Mouse (Mus musculus) monocyte, adult 2 months (primary cell): Measurements from ENCODE around the gene Hivep3.
A peak's percentile ranks its signal among the peaks of the same experiment; 100 is the strongest.

Experiments
- DNase-seq, 2 experiments: peaks; one replicate each; pipeline ENCODE4 v3.0.0; 2022; ENCODE audit warnings: low spot score in 2 of 2, low read depth in 1 of 2

The Hivep3 gene

DNA sequence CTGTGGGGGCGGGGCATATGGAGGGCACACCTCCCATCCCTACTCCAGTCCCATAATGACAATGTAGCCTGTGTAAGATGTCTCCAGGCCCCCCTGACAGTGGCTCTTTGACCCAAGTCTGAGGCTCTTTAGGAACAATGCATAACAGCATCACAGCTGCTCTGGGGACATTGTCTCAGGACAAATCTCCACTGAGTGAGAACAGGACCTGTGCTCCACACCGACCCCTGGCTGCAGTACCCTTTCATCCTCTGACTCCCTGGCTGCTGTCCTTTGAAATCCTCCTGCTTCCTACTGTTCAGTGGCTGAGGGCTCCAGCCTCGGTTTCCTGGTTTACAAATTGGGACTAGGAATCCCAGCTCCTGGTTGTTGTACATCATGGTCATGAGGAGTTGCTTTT lies 269.4 kb downstream of the Hivep3 start:
- DNase-seq, result no peak

DNA sequence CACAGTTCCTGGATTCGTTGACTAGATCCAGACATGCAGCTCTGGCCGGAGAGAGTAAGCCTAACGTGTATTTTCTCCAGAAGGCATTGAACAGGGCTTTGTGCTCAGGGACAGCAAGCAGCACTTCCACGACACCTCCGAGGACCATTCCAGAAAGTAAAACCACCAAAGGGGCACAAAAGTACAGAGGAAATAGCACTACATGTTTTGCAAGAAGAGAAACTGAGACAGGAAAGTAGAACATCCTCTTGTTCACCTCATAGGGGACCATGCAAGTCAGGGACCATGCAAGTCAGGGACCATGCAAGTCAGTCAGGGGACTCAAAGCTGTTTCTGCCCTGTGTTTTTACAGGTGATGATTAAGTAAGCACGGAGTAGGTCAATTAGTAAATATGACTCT lies 272.5 kb downstream of the Hivep3 start:
- DNase-seq, result no peak

DNA sequence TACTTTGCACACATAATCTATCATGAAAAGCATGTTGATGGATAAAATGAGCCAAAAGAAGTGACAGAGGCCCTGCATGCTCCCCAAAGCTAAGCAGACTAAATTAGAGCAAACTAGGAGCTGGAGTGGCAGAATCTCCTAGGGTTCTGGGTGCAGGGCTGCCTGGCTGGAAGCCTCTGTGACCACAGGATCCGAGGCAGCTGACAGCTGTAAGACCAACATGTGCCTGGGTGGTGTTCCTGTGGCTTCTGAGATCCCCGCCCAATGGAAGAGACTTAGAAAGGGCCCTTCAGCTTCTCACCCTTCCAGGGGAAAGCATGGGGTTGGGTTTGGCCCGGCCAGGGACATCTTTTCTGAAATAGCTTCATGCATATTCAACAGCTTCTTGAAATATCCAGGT lies 274.3 kb downstream of the Hivep3 start:
- DNase-seq, result no peak

DNA sequence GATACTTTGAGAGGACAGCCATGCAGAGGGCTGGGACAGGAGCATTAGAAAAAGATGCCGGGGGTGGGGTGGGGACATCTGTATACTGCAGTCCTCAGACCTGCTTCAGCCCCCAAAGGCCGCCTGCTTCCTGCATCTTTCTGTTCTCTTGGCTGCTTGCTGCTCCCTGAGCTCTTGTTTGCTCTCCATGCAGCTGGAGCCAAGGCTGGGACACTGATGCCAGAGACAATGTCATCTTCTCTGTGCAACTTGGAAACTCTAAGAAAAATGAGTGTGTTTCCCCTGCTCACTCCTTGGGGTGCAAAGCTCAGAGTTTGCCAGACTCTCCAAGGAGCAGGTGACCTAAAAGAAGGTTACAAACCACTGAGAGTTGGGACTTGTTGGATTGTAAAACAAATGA lies 275.6 kb downstream of the Hivep3 start:
- no peak for DNase-seq

DNA sequence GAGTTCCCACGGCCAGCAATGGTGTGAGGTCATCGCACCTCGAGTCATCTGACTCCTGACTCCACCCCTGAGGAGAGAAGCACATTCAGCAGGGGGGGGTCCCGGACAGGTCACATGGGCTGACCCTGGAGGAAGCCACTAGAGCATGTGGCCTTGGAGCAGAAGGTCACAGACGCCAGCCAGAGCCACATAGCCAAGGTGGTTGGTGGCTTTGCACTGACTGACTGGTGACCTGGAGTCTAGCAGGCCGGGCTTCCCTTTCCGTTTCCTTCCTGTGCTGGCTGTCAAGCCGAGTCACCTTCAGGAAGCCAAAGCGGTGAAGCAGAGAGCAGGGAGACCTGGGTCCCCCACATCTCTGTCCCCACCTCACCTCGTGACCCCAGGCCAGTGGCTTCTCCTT lies 278.2 kb downstream of the Hivep3 start:
- no peak for DNase-seq

DNA sequence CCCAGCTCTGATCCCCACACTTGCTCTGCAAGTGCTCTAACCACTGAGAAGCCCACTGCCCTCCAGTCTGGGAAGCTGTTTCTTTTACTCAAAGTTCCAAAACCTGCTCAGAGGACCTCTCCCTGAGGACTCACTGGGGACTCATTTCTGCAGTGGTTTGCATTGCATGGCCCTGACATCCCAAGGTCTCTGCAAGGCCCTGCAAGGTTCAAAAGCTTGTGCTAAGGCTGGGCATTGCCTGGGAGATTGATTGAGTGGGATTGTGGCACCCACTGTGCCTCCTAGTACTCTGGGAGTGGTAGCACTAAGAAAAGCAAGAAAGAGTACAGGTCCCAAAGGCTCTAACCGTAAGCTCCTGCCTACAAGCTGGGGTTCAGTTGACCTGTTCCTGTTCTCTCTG lies 279.3 kb downstream of the Hivep3 start:
- DNase-seq, result no peak

DNA sequence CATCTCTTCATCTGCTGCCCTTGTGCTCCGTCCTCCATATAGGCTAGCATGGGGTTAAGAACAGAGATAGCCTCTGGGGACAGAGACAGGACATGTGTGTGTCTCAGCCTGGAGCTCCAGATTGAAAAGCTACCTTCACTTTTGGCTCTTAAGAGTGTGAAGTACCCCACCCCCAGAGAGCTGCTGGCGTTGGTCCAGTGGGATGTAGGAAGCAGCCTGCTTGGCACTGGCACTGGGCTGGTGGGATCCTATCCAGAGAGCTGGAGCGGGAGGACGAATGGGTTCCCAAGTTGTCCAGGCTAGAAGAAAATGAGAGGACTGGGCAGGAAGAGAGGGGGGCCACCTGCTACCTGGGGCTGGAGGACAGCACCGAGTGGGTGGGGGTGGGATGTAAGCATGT lies 284.8 kb downstream of the Hivep3 start:
- no peak for DNase-seq

DNA sequence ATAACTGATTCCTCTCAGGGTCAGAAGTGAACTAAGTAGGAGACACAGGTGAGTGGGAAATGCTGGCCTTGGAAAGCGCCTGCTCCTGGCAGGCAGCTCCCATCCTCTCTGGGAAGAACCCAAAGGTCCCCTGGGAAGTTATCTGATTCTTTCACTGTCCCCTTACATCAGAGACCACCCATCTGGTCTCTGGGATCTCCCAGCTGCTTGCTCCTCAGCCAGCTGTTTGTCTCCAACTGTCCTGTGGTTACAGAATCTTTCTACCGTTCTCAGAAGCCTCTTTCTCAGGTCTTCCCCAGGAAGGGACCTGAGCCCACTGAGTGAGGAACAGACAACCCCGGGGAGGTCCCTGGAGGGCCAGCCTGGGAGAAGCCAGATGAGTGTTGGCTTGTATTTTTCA lies 288.8 kb downstream of the Hivep3 start:
- DNase-seq, result no peak

DNA sequence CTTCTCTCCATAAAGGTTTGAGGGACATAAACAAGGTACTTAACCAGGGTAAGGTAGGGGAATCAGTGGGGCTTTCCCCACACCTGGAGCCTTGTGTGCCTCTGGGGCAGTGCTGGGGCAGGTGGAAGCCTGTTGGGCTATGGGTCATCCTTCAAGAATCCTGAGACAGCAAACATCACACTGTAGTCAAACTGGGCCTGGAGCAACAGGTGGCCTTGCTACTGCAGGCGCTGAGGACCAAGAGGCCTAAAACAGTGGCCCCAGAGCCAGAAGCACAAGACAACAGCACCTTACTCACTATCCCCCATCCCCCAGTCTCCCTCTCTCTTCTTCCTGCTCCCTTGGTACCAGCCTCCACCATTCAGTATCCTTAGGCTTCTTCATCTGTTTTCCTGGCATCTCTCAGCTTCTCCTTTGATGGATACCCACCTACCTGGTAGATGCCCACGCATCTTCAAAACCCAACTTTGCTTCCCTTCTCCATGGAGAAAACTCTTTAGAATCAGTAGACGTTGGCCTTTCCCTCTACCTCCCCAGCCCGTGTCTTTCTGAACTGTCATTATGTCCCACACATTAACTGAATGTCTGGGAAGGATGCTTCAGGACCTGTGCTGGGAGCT lies 289.7 kb downstream of the Hivep3 start:
- no peak for DNase-seq

DNA sequence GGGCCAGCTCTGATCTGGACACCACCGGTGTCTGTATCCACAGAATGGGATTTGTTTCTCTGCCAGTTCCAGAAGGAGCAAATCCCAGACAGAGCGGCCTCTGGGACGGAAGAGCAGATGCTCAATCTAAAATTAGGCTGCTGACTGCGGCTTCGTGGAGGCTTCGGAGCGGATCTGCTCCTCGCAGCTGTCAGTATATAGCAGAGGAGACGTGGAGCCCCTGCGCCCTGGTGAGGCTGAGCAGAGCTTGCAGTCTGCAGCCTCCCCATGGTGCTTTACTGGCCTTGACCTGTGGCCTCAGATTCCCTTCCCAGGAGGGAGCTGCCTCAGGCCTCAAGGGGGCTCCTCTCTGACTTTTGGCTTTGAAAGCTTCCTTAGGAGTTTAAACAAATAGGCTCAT lies 290.5 kb downstream of the Hivep3 start:
- DNase-seq, result no peak

DNA sequence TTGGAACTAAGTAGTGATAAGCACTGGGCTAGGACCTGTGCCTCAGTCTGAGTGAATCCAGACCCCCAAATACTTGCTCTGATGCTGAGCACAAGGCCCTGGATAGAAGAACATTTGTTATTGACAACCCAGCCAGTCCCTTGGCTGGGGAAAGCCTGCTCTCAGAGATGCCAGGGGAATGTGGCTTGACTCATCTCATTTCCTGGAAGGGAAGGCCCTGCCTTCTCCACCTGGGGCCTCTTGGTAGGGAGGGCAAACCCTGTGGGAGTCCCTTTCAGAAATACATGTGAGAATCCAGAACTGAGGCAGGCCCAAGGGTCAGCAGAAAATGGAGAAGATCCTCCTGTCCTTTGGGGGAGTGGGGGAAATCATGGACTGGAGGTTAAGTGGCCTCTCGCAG lies 294.1 kb downstream of the Hivep3 start:
- no peak for DNase-seq

DNA sequence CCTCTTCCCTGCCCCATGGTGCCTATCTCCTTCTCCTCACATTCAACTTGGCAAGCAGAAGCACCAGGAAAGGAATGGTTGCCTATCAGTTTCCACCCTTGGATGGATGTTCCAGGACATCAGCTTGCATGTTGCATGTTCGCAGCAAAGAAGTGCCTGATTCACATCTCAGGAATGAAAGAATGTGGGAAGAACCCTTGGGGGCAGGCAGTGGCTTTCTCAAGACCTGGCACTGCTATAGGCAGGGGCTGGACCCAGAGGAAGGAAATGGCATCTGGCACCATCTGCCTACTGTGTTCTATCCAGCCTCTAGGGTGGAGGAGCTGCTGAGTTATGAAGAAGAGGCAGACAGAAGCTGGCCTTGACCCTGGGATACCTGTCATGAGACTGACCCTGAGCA lies 296.4 kb downstream of the Hivep3 start:
- no peak for DNase-seq

DNA sequence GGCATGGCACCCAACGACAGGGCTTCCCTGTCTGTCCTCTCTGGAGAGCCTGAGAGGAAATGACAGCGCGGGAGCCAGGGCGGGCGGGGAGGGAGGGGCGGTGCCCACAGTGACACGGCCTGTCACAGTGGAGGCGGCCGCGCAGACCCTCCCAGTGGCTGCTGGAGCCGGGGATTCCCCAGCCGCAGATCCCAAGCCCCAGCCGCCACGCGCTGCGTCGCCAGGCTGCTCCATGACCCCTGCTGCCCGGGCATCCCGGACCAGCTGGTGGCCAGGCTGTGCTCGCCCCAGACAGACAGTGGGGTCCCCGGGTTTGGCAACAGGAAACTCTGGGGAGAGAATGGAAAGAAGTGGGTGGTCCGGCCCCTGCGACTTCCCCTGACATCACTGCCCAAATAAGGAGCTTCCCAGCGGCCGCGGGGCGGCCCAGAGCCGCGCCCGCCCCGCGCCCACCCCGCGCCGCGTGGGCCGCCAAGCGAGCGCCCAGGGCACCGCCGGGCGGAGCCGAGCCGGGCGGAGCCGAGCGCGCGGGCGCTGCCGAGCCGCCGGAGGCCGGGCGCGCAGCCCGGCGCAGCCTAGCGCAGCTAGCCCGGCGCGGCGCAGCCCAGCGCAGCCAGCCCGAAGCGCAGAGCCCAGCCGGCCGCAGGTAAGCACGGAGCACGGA lies 298.9 kb downstream of the Hivep3 start:
- DNase-seq, result peak; percentile 22 to 63

DNA sequence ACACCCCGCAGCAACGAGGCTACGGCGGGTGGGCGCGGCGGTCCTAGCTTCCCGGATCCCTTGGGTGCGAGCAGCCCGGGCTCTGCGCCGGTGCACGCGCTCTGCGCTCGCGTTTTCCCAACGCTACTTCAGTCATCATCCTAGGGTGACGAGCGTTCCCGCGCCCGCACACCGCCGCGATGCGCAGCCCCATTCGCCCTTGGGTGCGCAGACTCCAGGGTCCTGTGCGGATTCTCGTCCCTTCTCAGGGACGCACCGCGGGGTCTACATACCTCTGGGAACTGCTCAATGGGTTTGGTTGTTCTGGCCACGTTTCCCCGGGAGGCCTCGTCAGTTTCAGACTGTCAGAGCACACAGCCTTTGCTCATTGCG lies 299.4 kb downstream of the Hivep3 start:
- DNase-seq, result no peak

DNA sequence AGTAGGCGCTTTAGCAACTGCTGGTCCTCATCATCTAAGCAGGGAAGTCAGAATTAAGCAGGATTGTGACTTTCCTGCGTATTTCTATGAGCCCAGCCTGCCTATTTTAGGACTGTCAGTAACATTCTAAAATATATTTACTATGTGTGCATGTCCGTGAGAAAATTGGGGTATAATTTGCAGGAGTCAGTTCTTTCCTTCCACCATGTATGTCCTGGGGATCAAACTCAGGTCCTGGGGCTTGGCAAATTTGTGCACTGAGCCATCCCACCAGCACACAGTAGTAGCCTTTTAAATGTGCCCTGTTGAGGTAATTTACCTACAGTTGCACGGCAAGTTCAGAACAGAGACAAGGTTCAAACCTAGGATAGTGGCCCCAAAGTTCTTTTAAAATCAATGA lies 302.7 kb downstream of the Hivep3 start:
- no peak for DNase-seq

DNA sequence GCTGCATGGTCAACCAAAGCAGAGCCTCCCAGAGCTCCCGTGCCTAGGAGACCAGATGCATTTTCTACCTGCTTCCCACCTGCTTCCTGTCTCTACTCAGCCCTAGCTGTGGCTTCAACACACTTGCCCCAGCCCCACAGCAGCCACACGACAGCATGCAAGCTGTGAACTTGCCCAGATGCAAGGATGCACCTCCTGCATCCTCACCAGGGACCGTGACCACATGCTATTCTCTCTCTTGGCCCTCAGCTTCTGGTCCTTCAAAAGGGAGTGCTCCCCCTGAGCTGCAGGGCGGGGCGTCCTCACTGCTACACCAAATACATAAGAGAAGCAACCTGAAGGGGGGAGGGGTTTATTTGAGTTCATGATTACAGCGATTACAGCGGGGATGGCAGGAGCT lies 303.4 kb downstream of the Hivep3 start:
- DNase-seq, result no peak

DNA sequence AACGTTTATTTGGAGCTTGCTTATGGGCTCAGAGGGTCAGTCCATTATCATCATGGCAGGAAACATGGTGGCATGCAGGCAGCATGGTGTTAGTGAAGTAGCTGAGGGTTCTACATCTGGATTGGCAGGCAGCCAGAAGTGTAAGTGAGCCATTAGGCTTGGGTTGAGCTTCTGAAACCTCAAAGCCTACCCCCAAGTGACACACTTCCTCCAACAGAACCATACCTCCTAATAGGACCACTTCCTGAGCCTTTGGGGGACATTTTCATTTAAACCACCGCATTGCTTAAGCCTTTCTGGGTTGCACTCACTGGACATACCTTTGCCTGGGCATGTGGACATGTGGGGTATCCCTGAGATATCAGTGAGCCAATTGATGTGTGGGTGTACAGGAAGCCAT lies 307.9 kb downstream of the Hivep3 start:
- DNase-seq, result no peak

DNA sequence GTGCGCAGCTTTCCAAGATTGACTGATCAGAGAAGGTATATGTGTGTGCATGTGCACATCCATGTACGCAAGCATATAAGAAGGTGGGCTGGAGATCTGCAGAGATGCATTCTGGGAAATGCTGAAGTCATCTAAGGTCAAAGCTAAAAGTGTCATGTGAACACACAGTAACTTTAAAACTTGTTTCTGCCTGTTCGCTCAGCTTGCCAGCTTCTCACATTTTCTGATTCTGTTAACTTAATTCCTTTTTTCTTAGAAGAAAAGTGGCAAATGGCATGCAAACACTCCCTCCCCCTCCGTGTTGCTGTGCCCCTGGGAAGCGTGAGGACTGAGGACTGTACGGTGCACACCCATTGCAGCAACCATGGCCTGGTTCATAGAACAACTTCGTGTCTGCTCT lies 308.9 kb downstream of the Hivep3 start:
- DNase-seq, result no peak

DNA sequence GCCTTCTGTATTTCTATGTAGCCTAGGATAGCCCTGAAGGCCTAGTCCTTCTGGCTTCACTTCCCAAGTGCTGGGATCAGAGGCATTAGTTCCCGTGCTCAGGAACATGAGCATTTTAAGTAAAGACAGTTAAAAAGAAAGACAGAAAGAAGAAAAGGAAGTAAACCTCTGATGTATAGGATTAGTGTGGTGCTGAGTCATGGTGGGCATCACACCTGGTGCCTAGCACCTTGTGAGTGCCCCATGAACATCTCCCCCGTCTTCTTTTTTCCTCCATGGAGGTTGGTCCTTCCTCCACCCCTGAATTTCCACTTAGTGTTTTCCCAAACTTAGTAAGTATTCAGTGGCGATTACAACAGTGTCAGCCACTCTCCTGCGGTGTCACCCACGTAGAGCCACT lies 311.0 kb downstream of the Hivep3 start:
- no peak for DNase-seq

DNA sequence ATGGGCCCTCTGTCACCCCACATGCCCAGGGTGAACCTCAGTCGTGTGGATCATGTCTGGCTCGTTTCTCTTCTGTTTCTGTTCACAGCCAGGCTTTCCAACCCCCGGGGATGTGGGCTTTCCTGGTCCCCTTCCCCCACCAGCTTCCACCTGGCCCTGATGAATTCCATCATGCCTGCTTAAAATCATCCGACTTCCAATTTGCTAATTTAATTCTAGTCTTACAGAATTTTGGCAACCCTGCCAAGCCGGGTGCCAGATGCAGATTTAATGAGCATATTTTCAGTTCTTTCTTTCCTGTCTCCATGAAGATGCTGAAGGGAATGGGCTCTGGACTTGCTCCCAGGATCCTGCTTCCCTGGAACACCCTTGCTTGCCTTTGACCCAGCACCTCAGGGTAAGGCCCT lies 311.6 kb downstream of the Hivep3 start:
- DNase-seq, result no peak

DNA sequence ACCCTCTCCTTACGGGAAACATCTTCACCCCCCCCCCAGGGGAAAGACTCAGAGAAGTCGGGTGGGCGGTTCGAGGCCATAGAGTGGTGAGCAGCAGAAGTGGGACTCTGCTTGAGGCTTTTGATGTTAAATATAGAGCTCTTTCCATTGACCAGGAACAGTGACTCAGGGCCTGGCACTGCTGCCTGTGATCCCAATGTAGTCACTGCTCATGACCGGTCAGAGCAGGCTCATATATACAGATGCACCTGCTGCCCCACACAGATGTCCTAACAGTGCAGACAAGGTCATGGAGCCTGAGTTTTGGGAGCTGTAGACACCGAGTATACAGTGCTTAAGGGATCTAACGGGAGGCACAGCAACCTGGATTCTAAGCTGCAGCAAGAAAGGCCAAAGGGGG lies 312.3 kb downstream of the Hivep3 start:
- DNase-seq, result no peak

DNA sequence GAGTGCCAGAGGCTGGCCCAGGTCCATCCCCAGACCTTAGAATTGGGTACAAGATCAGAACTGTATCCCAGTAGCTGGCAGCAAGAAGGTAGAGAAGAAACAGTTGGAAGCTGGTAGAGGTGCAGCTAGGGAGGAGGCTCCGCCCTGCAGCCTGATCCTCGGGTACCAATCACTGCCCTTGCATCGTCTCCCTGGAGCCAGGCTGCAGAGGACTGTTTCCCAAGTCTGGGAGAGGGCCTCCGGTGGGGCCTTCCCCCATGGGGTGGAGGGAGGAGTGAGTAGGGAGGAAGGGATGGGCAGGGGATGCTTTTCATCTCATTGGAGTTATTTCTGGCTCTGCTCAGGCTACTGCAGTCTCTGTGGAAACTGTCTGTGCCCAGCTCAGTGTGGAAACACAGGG lies 313.5 kb downstream of the Hivep3 start:
- no peak for DNase-seq

DNA sequence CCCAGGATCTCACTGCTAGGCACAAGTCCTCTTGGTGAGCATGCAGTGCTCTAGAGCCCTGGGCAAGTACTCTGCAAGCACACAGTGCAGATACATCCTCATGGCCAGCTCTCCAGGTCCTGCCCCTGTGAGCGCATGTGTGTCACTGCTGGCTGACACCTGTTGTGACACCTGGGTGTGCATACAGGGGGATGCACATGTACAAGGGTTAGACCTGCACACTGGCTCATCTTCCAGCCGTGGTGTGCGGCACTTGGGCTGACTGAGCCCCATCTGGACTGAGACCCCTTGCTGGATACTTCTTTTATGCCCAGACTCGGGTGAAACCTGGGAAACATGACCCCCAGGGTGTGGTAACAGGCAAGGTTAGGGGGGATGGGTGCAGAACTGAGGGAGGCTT lies 314.7 kb downstream of the Hivep3 start:
- no peak for DNase-seq
